Mouse (Mus musculus) granulocyte monocyte progenitor cell, adult 5-6 weeks (primary cell): ENCODE measurements at regions not wholly inside any gene's neighbourhood (a gene's known extent, or its start where the extent isn't known, plus 50 kb on each side); places are given as distances from the start of the nearest gene placed in this dataset.

ENCODE experiments used
- ATAC-seq: replicated peaks from 2 replicates; pipeline ENCODE4 v1.8.0; 2016; ENCODE audit warnings: mild to moderate bottlenecking, moderate TSS enrichment, inconsistent platforms; ENCODE audit not compliant: poor library complexity, severe bottlenecking

DNA sequence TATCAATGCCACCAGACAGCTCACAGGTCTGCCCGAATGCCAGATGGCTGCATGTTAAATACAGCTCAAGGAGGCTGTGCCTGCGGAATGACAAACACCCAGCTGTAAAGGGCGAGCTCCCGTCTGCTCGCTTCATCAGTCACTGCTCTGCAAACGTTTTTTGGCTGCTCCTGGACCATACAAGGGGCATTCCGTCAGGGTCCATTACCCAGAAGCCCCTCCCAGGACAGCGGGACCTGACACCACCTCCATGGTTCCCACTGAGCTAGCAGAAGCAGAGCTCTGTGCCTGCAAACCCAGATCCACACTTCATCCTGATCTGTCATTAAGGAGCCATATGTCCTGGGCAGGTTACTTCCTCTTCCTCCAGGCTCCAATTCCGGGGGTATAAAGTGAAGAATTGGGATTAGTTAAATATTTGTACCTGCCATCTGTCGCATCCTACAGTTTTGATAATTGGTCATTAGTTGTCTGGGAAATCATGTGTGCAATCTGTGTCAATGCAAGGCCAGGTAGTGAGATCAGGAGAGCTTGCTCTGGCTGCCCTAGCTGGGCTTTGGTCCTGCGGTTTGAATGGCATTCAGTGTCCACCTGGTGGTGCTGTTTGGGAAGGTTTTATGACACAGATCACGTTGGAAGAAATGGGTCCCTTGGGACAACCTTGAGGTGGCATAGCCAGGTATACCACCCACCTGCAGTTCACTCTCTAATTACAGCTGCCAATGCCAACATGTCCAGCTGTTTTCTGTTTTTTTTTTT is 89.9 kb upstream of the Agap1 start:
- no peak for ATAC-seq

- no peak for ATAC-seq
Measured at GRCm38 (mm10) chr1:89366891-89367290, 87.7 kb upstream of the Agap1 start.

DNA sequence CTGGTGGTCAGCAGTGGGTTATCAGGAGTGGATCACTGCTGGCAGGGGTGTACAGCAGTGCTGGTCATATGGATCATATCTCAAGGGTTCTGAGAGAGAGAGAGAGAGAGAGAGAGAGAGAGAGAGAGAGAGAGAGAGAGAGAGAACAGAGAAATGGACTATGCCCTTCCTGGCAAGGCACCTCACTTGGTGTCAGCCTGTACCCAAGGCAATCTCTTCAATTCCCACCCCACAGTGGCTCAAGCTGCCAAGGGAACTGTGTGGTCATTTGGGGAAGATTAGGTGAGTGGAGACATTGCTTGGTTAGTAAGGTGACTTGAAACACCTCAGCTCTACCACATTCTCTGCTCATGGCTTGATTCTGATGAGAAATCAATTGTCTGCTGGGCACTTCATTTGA is 80.8 kb upstream of the Agap1 start:
- no peak for ATAC-seq

DNA sequence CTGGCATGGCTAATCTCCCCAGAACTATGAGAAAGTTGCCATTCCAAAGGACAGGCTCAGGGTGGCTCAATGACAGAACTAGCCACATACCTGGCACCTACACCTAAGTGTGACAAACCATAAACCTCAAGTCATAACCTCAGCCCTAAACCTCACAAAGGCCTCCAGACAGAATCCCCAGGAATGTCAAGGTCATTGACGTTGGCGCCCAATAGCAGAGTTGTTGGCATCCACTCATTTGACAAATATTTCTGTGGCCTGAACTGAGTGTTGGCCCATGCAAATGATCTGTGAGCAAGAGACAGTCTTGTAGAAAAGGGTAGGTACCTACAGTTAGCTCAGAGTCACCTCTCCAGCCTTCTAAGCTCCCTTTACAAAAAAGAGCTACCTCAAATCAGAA is 80.3 kb upstream of the Agap1 start:
- no peak for ATAC-seq

DNA sequence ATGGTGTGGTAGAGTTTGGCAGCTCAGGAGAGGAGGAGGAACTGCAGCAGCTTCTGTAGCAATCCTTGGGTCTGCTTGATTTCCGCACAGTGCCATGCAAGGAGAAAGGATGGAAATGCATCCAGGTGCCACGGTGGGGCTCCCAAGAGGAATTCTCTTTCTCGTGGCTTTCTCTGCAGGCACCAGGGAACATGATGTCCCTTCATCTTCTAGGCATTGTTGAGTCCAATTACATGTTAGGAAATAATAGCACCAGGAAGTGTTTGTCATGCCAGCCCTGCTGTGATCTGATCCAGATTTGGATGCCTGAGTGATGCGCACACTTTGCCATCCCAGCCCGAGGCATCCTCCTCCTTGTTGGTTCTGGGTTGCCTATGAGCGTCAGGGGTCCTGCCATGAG is 72.6 kb upstream of the Agap1 start:
- ATAC-seq: no peak

GRCm38 (mm10) chr1:89385111-89385510 is 69.5 kb upstream of the Agap1 start:
- ATAC-seq: no peak

DNA sequence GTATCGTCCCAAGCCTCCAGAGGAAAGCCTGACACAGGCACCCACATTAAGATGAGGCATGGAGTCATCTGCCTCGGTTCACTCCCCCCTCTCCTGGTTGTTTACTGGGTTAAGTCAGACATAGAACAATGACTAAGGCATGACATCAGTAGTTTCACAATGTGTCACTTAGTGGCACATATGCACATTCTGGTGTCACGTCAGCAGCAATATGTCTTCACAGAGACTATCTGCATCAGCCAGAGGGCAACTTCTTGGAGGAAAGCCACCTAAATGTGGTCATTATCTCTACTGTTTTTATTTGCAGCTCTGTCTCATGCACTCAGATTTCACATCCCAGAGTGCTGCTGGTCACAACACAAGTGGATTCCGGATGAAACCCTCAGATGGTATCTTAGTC is 61.9 kb upstream of the Agap1 start:
- no peak for ATAC-seq

DNA sequence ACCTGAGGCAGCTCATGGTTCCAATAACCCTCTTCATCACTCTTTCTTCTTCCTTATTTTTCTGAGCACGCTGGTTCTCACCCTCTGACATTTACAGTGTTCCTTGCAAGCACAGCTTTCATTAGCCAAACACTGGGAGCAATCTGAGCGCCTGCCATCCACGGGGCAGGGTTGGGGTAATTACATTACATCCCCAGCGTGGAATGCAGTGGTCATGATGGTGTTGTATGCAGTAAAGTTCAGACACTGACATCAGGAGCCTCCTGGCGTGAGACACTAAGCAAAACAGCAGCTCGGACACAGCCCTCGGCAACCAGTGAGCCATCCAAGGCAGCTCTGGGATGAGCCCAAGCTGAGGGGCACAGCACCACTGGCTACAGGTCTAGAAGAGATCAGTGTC is 60.1 kb upstream of the Agap1 start:
- ATAC-seq: no peak

- no peak for ATAC-seq
Measured at GRCm38 (mm10) chr1:89400734-89401202, 53.8 kb upstream of the Agap1 start.

- no peak for ATAC-seq
Measured at GRCm38 (mm10) chr1:89402513-89403210, 51.9 kb upstream of the Agap1 start.

- ATAC-seq: no peak
Measured at GRCm38 (mm10) chr1:89403551-89404050, 51.0 kb upstream of the Agap1 start.
